Mouse (Mus musculus): ENCODE measurements around the gene Gsc2.

The Gsc2 gene

DNA sequence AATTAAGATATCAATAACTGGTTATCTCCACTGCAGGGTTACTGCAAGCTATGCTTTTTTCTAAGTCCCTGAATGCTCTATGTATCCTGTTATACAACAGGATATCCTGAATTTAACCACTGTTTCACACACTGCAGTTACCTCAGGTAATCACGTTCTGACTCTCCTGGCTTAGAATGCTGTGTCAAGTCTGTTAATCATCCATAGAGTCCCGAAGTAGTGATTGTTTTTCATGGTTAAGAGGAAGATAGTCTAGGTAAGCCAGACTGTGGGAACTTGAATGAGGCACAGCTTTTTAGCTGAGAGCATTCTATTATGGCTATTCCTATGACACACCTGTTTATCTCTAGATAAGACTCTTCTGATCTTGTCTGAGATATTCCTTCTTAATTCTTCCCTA lies 49.6 kb downstream of the Gsc2 start:
- intact Hi-C loops (cut with DNase I): no loop called here
